Mouse (Mus musculus): ENCODE results near the gene Prph.
"Not testable (repeated sequence)": the region's sequence is repeated elsewhere in the genome, so short reads cannot be mapped to it uniquely, and the experiment has no call there.

DNA sequence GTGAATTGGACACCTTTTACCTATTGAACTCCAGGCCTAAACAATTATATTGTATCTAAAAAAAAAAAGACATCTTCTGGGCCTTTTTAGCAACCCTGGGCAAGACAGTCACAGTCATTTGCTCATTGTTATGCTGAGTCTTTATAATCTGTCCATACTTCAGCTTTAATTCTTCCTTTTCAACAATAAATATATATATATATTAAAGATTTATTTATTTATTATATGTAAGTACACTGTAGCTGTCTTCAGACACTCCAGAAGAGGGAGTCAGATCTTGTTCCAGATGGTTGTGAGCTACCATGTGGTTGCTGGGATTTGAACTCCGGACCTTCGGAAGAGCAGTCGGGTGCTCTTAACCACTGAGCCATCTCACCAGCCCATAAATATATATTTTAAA, 21.0 kb downstream of the Prph start:
- TF ChIP-seq CTCF, EP300 (IDR thresholded peaks at IDR 0.05; ENCODE audit: low read depth): not testable (repeated sequence)
